Mouse (Mus musculus) mammary gland, adult 2 months (tissue): ENCODE data around the gene Zfp202. TPM values are rescaled to one million over a fixed set of nuclear protein-coding genes. Genes with fewer than 3 reads are reported as not detected.

Source experiments
- polyA plus RNA-seq: library from polyadenylated mRNA; depleted of rRNA; stranded (reverse); fragments of >200 nt; gene quantifications from 2 replicates; pipeline ENCODE4 v1.2.3, GENCODE M21; 2012; ENCODE audit warnings: low replicate concordance; rRNA removed

Zfp202 gene
- 0.86 and 1.8 TPM in 2 replicates for polyA plus RNA-seq

DNA sequence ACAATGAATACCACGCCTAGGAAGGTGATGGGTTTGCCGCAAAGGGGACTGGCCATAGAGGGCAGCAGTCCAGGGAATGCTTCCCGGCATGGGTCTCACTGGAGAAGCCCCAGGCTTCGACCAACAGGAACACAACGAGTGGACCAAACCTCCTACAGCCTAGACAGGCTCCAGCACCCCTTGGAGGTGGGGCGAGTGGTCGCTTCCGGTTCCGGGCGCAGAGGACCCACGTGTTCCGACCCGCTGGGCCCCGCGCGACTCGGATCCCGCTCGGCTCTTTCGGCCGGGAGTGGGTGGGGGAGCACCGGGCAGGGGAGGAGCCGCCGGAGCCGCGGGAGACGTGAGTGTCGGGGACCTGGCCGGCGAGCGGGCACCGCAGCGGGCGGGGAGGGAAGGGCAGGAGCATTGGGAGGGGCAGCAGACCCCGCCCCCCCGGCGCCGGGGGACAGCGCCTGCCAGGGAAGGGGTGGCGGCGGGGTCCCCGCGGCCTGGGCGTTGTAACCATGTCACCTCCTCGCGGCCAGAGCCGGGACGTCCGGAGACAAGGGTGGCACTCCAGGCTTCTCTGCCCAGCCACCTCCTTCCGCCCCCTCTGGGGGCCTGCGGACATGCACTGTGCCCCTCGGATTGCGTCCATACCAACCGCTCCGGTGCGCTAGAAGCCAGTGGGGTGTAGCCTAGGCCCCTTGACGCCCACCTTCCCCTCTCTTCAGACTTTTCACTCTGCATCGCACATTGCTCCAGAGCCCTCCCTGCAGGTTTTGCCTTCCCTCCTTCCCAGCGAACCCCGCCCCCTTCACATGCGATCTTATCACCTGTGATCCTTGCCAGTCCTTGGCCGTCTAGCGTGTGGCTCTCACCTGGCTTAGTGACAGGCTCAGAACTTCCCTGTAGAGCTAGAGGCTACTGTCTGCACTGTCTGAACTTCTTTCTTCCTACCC, at the start of gene Zfp202:
Zfp202 (plus strand) TSS at position 219 of the 941 bp plus-strand sequence.

GRCm38 (mm10) chr9:40180620-40181019, 11.5 kb upstream of the Zfp202 start, which contains the start of gene Olfr986:
Gene Olfr986 (plus strand): TSS chr9:40180920.

Other genes with a start within 250 kb of the Zfp202 start
- not detected in 2 replicates for gene Olfr975, start 240.3 kb upstream of the Zfp202 start, polyA plus RNA-seq
- gene Olfr976, start 231.2 kb upstream of the Zfp202 start, polyA plus RNA-seq, result not detected in 2 replicates
- not detected in 2 replicates for gene Olfr978, start 200.2 kb upstream of the Zfp202 start, polyA plus RNA-seq
- not detected in 2 replicates for gene Olfr979, start 188.9 kb upstream of the Zfp202 start, polyA plus RNA-seq
- not detected in 2 replicates for gene Olfr980, start 182.7 kb upstream of the Zfp202 start, polyA plus RNA-seq
- not detected in 2 replicates for gene Olfr981, start 170.9 kb upstream of the Zfp202 start, polyA plus RNA-seq
- gene Olfr982, start 118.5 kb upstream of the Zfp202 start, polyA plus RNA-seq, result not detected in 2 replicates
- gene Olfr983, start 98.7 kb upstream of the Zfp202 start, polyA plus RNA-seq, result not detected in 2 replicates
- not detected in 2 replicates for gene Olfr984, start 78.1 kb upstream of the Zfp202 start, polyA plus RNA-seq
- gene Olfr985, start 62.1 kb upstream of the Zfp202 start, polyA plus RNA-seq, result not detected in 2 replicates
- gene Tmem225, start 44.2 kb upstream of the Zfp202 start, polyA plus RNA-seq, result not detected in 2 replicates
- not detected in 2 replicates for gene Olfr986, start 11.4 kb upstream of the Zfp202 start, polyA plus RNA-seq
- gene Scn3b, start 76.9 kb downstream of the Zfp202 start, polyA plus RNA-seq, result 0.66 and 1.0 TPM in 2 replicates